Mouse (Mus musculus) cerebellum, adult (tissue): ENCODE results near the gene D630003M21Rik.

Experiments used
- ATAC-seq: cut with Nextera tagmentation; 2 replicates; pipeline ENCODE4 v1.9.2; 2017; ENCODE audit warnings: mild to moderate bottlenecking, moderate library complexity, mixed read lengths; ENCODE audit not compliant: insufficient number of reproducible peaks, low FRiP score, low TSS enrichment

Gene D630003M21Rik

GRCm38 (mm10) chr2:158144750-158145527 lies 84.1 kb downstream of the D630003M21Rik start:
- no peak for ATAC-seq

GRCm38 (mm10) chr2:158144263-158144662 lies 84.8 kb downstream of the D630003M21Rik start:
- ATAC-seq: no peak

GRCm38 (mm10) chr2:158143816-158144215 lies 85.2 kb downstream of the D630003M21Rik start:
- no peak for ATAC-seq

DNA sequence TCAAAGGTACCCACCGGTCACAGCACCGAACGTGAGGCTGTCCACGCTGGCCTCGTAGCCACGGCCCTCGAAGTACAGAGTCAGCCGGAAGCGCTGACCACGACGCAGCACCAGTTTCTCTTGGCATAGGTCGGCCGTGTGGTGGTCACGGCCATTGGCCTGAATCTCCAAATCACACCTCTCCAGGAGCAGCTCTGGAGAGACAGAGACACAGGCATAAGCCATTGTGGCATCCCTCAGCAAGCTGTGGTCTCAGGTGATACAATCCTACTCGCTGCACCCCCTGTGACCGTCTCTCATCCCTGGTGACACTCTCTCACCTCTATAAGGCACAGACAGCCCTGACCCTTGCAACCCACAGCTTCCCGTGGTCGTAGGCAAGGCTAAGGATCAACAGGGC lies 86.0 kb downstream of the D630003M21Rik start:
- ATAC-seq: no peak

- no peak for ATAC-seq
Observed at GRCm38 (mm10) chr2:158141690-158142440, 87.2 kb downstream of the D630003M21Rik start.

DNA sequence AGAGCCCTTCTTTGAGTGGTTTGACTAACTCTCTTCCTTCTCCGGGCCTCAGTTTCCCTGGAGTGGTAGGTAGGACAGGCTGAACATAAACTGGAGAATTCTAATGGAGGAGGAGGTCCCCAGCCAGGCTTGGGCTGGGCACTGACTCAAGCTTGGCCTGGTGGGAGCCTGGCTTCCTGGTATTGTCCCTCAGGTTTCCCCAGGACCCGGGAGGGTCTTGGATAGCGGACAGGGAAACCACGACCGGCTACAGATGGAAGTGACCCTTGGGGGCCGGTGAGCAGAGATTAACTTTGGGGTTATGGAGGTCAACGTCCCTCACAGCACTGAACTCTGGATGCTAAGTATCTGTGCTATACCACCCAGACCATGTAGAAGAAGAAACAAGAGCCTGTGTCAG lies 87.8 kb downstream of the D630003M21Rik start:
- ATAC-seq: no peak

GRCm38 (mm10) chr2:158140664-158141063 lies 88.4 kb downstream of the D630003M21Rik start:
- no peak for ATAC-seq

- no peak for ATAC-seq
Observed at GRCm38 (mm10) chr2:158139628-158140027, 89.4 kb downstream of the D630003M21Rik start.

DNA sequence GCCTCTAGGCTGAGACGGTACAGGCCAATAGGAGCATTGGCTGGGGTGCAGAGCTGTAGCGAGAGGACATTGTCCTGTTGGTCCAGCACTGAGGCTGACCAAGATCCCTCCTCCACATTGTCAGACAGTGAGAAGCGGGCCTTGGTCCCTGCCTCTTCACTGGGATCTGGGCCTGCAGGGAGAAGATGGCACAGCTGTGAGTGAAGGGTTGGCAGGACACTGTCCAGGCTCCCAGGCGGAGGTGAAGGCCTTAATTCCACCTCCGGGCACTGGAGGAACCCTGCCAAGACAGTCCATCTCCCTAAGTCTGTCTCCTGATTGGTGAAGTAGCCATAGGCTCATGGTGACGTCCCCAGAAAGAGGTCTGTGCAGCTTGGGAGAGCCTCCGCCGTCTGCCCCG lies 90.2 kb downstream of the D630003M21Rik start:
- ATAC-seq: no peak

DNA sequence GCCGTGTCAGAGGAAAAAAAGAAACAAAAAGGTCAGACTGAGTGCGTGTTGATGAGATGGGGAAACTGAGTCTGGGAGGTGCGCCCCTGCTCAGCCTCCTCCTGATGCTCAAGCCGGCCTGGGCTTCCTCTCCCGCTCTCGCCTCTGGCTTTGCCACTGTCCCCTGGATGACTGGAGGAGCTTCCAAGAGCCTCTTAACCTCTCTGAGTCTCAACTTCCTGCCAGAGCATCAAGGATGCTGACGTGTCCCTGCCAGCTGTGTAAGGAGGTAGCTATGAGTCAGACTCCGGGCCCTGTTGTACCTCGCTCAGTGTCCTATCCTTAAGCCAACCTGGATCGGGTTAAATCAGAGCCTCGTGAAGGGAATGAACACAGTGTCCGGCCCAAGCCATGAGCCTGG lies 91.3 kb downstream of the D630003M21Rik start:
- no peak for ATAC-seq

DNA sequence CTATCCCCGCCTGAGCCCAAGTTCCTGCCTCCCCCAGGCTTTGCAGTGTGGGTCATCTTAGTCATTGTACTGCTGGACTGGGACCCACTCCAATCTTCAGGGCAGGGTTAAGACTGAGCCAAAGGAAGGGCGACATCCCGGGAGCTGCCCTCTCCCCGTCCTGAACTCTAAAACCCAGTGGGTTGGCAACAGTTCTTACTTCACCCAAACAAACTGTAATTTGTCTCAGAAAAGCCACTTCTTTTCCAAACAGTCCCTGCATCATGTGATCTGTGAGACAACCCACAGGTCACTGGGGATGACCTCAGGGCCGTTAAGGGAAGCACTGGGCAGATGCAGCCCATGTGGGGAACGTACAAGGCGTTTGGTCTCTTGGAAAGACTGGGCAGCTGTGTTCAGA lies 92.8 kb downstream of the D630003M21Rik start:
- no peak for ATAC-seq

DNA sequence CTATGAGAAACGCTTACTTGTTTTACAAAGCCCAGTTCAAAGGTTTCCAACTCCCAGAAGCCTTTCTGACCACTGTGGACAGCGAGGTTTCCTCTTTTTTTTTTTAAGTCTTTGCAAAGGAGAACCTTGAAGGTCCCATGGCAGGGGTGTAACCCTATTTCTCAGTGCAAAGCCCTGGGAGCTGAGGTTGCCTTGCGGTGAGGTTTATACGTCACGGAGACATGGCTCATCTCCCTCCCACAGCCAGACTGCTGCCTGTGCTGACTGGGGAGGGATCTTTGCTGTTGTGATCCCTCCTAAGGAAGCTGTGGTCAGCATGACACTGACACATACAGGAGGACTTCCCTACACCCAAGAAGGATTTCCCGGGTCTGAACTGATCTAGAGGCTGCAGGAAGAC lies 96.0 kb downstream of the D630003M21Rik start:
- no peak for ATAC-seq
